Mouse (Mus musculus): ENCODE measurements around the gene Mpp5. TPM values are rescaled to one million over a fixed set of nuclear protein-coding genes. Genes with fewer than 3 reads are reported as not detected.

Gene Mpp5
- 10 to 100 TPM; 15.1 to 15.4 TPM for total RNA-seq (2021)
- long read RNA-seq, experiment 1, partial matches to known transcripts, result 1 of 7 reads
- long read RNA-seq, experiment 1, other reads (novel, unspliced or antisense), result 5 of 7 reads
- long read RNA-seq, experiment 2, full-length matches to known transcripts, result 2 of 7 reads
- long read RNA-seq, experiment 2, partial matches to known transcripts, result 0 of 7 reads
- long read RNA-seq, experiment 2, other reads (novel, unspliced or antisense), result 5 of 7 reads

GRCm38 (mm10) chr12:78748557-78749377, at the start of gene Mpp5:
TSS of gene Mpp5 (plus strand) at chr12:78748907.
- intact Hi-C loops (cut with DNase I), result loop anchor here (5.0 to 10.0 kb wide), 3 partner anchors 64 to 524 kb away; partner anchors contain the start of genes Atp6v1d, Eif2s1 and Gphn
- peak; percentile 97 to 99 for DNase-seq

- intact Hi-C loops (cut with DNase I), result no loop called here
- DNase-seq, result no peak
Observed at GRCm38 (mm10) chr12:78717783-78718182, 30.9 kb upstream of the Mpp5 start.

- intact Hi-C loops (cut with DNase I), result no loop called here
- DNase-seq, result no peak
Observed at GRCm38 (mm10) chr12:78727723-78728122, 21.0 kb upstream of the Mpp5 start.

- intact Hi-C loops (cut with DNase I), result loop anchor here (10.0 kb wide), 1 partner anchor 515 kb away; the partner anchor contains the start of gene Gphn
- DNase-seq, result no peak
Observed at GRCm38 (mm10) chr12:78739633-78740032, 9.1 kb upstream of the Mpp5 start.

- no peak for DNase-seq
- intact Hi-C loops (cut with DNase I), result loop anchor here (10.0 kb wide), 1 partner anchor 515 kb away; the partner anchor contains the start of gene Gphn
Observed at GRCm38 (mm10) chr12:78740289-78740688, 8.4 kb upstream of the Mpp5 start.

- intact Hi-C loops (cut with DNase I), result loop anchor here (5.0 to 10.0 kb wide), 3 partner anchors 66 to 521 kb away; partner anchors contain the start of genes Atp6v1d, Eif2s1 and Gphn
Observed at GRCm38 (mm10) chr12:78746226-78746625, 2.5 kb upstream of the Mpp5 start.

GRCm38 (mm10) chr12:78747406-78747805, 1.3 kb upstream of the Mpp5 start:
- intact Hi-C loops (cut with DNase I), result loop anchor here (5.0 to 10.0 kb wide), 3 partner anchors 65 to 523 kb away; partner anchors contain the start of genes Atp6v1d, Eif2s1 and Gphn
- no peak for DNase-seq

More at GRCm38 (mm10) chr12:78746226-78746625, 2.5 kb upstream of the Mpp5 start:
- DNase-seq, result no peak

- intact Hi-C loops (cut with DNase I), result loop anchor here (5.0 to 10.0 kb wide), 3 partner anchors 64 to 523 kb away; partner anchors contain the start of genes Atp6v1d, Eif2s1 and Gphn
Observed at GRCm38 (mm10) chr12:78748113-78748512, 594 bp upstream of the Mpp5 start.

GRCm38 (mm10) chr12:78749378-78749801, 683 bp downstream of the Mpp5 start:
- DNase-seq, result peak; percentile 64 to 71
- intact Hi-C loops (cut with DNase I), result loop anchor here (5.0 to 10.0 kb wide), 3 partner anchors 63 to 525 kb away; partner anchors contain the start of genes Atp6v1d, Eif2s1 and Gphn

More at GRCm38 (mm10) chr12:78748113-78748512, 594 bp upstream of the Mpp5 start:
- DNase-seq, result peak in 1 of 2 experiments; percentile 16

- intact Hi-C loops (cut with DNase I), result no loop called here
- no peak for DNase-seq
Observed at GRCm38 (mm10) chr12:78761979-78762378, 13.3 kb downstream of the Mpp5 start.

- no peak for DNase-seq
- intact Hi-C loops (cut with DNase I), result no loop called here
Observed at GRCm38 (mm10) chr12:78769031-78769713, 20.5 kb downstream of the Mpp5 start.

- intact Hi-C loops (cut with DNase I), result no loop called here
- peak in 1 of 2 experiments; percentile 7 for DNase-seq
Observed at GRCm38 (mm10) chr12:78773211-78773610, 24.5 kb downstream of the Mpp5 start.

- intact Hi-C loops (cut with DNase I), result no loop called here
- no peak for DNase-seq
Observed at GRCm38 (mm10) chr12:78777916-78778315, 29.2 kb downstream of the Mpp5 start.

GRCm38 (mm10) chr12:78778423-78779067, 29.8 kb downstream of the Mpp5 start:
- DNase-seq, result no peak
- intact Hi-C loops (cut with DNase I), result no loop called here

- DNase-seq, result no peak
- intact Hi-C loops (cut with DNase I), result no loop called here
Observed at GRCm38 (mm10) chr12:78788266-78788873, 39.7 kb downstream of the Mpp5 start.

GRCm38 (mm10) chr12:78790791-78791190, 42.1 kb downstream of the Mpp5 start:
- intact Hi-C loops (cut with DNase I), result no loop called here

GRCm38 (mm10) chr12:78794236-78794635, 45.5 kb downstream of the Mpp5 start:
- peak in 1 of 2 experiments; percentile 5 for DNase-seq
- intact Hi-C loops (cut with DNase I), result no loop called here

More at GRCm38 (mm10) chr12:78790791-78791190, 42.1 kb downstream of the Mpp5 start:
- no peak for DNase-seq

- intact Hi-C loops (cut with DNase I), result no loop called here
- DNase-seq, result no peak
Observed at GRCm38 (mm10) chr12:78800036-78800435, 51.3 kb downstream of the Mpp5 start.

- DNase-seq, result no peak
- intact Hi-C loops (cut with DNase I), result no loop called here
Observed at GRCm38 (mm10) chr12:78801836-78802235, 53.1 kb downstream of the Mpp5 start.
